Mouse (Mus musculus) midbrain, postnatal 0 days (tissue): ENCODE measurements around the gene Med11. TPM values are rescaled to one million over a fixed set of nuclear protein-coding genes. Genes with fewer than 3 reads are reported as not detected.

Experiments used
- ATAC-seq: fragments of 200-750 bp; cut with Nextera tagmentation; 2 replicates; pipeline ENCODE4 v1.8.0; 2017; ENCODE audit warnings: moderate number of reproducible peaks, mild to moderate bottlenecking, moderate TSS enrichment, moderate library complexity; ENCODE audit not compliant: low FRiP score
- DNase-seq: peaks from one replicate; pipeline ENCODE4 v3.0.0-alpha.2; 2015; ENCODE audit warnings: low spot score
- H3K27ac ChIP-seq: fragments of 300-500 bp; sonication (generic); 2 replicates; pipeline ENCODE4 v1.5.1; 2014; ENCODE audit warnings: low read depth, mild to moderate bottlenecking, low read length, mixed read lengths
- H3K27me3 ChIP-seq: fragments of 300-500 bp; sonication (generic); 2 replicates; pipeline ENCODE4 v1.6.1; 2014; ENCODE audit warnings: low read length, control low read depth, mixed read lengths; ENCODE audit not compliant: insufficient read depth
- H3K36me3 ChIP-seq: fragments of 300-500 bp; sonication (generic); 2 replicates; pipeline ENCODE4 v1.6.1; 2014; ENCODE audit warnings: low read length, control low read depth, mixed read lengths; ENCODE audit not compliant: insufficient read depth
- H3K4me1 ChIP-seq: fragments of 300-500 bp; sonication (generic); 2 replicates; pipeline ENCODE4 v1.6.1; 2014; ENCODE audit warnings: mild to moderate bottlenecking, control low read depth, antibody characterized with exemption, low read length, mixed read lengths; ENCODE audit not compliant: insufficient read depth
- H3K4me2 ChIP-seq: fragments of 300-500 bp; sonication (generic); 2 replicates; pipeline ENCODE4 v1.6.1; 2014; ENCODE audit warnings: low read depth, mild to moderate bottlenecking, low read length, mixed read lengths; ENCODE audit not compliant: poor library complexity, severe bottlenecking
- H3K4me3 ChIP-seq: fragments of 300-500 bp; sonication (generic); 2 replicates; pipeline ENCODE4 v1.5.1; 2014; ENCODE audit warnings: low read depth, mild to moderate bottlenecking, low read length, moderate library complexity
- H3K9ac ChIP-seq: fragments of 300-500 bp; sonication (generic); replicated peaks from 2 replicates; pipeline ENCODE4 v1.6.1; 2014; ENCODE audit warnings: mild to moderate bottlenecking, low read length, moderate library complexity, mixed read lengths; ENCODE audit not compliant: poor library complexity, severe bottlenecking
- H3K9me3 ChIP-seq: fragments of 300-500 bp; sonication (generic); 2 replicates; pipeline ENCODE4 v1.6.1; 2016; ENCODE audit warnings: low read length, control low read depth
- CTCF ChIP-seq: IDR thresholded peaks from 2 replicates; pipeline ENCODE4 v1.5.1; 2016; ENCODE audit warnings: antibody characterized with exemption, mild to moderate bottlenecking
- WGBS: fragments of 180-500 bp; shearing (Covaris S2); extraction: QIAGEN DNeasy Blood & Tissue Kit; methylation state at CpG from one replicate; pipeline ENCODE4 v1.1.7; 2014; 5-methylcytosine and 5-hydroxymethylcytosine counted together
- polyA plus RNA-seq: library from polyadenylated mRNA; unstranded; fragments of >200 nt; fragmentation: Nextera tagmentation; extraction: Ambion mirVana; gene quantifications from 2 replicates; pipeline ENCODE4 v1.2.1, GENCODE M21; 2015
- total RNA-seq: library from RNA; depleted of rRNA; stranded (reverse); fragments of >200 nt; gene quantifications from 2 replicates; pipeline ENCODE4 v1.2.3, GENCODE M21; 2014

Med11 gene
- total and polyA plus RNA-seq, 2 experiments from 2014 or later = 28.2 to 30.1 TPM

GRCm38 (mm10) chr11:70441882-70442281 is 9.8 kb upstream of the Med11 start:
- WGBS = 93% methylated on average over 7 of the region's 7 CpGs
- peaks cover 43% of the 10 kb centered on the region for H3K36me3 ChIP-seq
- no peak for TF ChIP-seq CTCF
- H3K4me3 ChIP-seq = no peak overlapping the region
- no peaks in the 10 kb centered on the region for H3K9me3 ChIP-seq
- ATAC-seq (no peak), DNase-seq (no peak)
- H3K4me1 ChIP-seq = no peaks in the 10 kb centered on the region
- no peak overlapping the region for H3K9ac ChIP-seq
- H3K27me3 ChIP-seq = no peaks in the 10 kb centered on the region
- no peak overlapping the region for H3K27ac ChIP-seq
- H3K4me2 ChIP-seq = no peak overlapping the region

GRCm38 (mm10) chr11:70443964-70444363 is 7.8 kb upstream of the Med11 start:
- DNase-seq = no peak
- Histone ChIP-seq H3K27ac (no peak overlapping the region), H3K4me1 (no peaks in the 10 kb centered on the region), H3K27me3 (no peaks in the 10 kb centered on the region), H3K4me3 (no peak overlapping the region), H3K4me2 (no peak overlapping the region), H3K9ac (no peak overlapping the region), H3K9me3 (no peaks in the 10 kb centered on the region), H3K36me3 (peaks cover 22% of the 10 kb centered on the region)
- ATAC-seq = no peak
- 90% methylated on average over 3 of the region's 3 CpGs for WGBS
- TF ChIP-seq CTCF = no peak

- Histone ChIP-seq H3K4me2 (no peak overlapping the region), H3K27me3 (no peaks in the 10 kb centered on the region), H3K36me3 (peaks cover 15% of the 10 kb centered on the region), H3K4me1 (no peaks in the 10 kb centered on the region), H3K9me3 (no peaks in the 10 kb centered on the region), H3K9ac (no peak overlapping the region), H3K27ac (no peak overlapping the region), H3K4me3 (no peak overlapping the region)
- whole genome bisulfite sequencing = 81% methylated on average over 6 of the region's 6 CpGs
- TF ChIP-seq CTCF = no peak
- ATAC-seq (no peak), DNase-seq (no peak)
These were observed 7.1 kb upstream of the Med11 start for GRCm38 (mm10) chr11:70444667-70445066.

GRCm38 (mm10) chr11:70446756-70447155 is 5.0 kb upstream of the Med11 start:
- DNase-seq (no peak), ATAC-seq (no peak)
- no peaks in the 10 kb centered on the region for H3K27me3 ChIP-seq
- no peak overlapping the region for H3K4me2 ChIP-seq
- H3K36me3 ChIP-seq = no peaks in the 10 kb centered on the region
- H3K27ac ChIP-seq = no peak overlapping the region
- 41% methylated on average over 3 of the region's 3 CpGs for WGBS
- no peaks in the 10 kb centered on the region for H3K9me3 ChIP-seq
- no peak for TF ChIP-seq CTCF
- H3K9ac ChIP-seq = no peak overlapping the region
- H3K4me1 ChIP-seq = no peaks in the 10 kb centered on the region
- H3K4me3 ChIP-seq = no peak overlapping the region

- no peaks in the 10 kb centered on the region for H3K9me3 ChIP-seq
- no peak overlapping the region for H3K4me3 ChIP-seq
- WGBS = 85% methylated on average over 1 of the region's 1 CpGs
- H3K4me2 ChIP-seq = no peak overlapping the region
- H3K4me1 ChIP-seq = no peaks in the 10 kb centered on the region
- no peak overlapping the region for H3K9ac ChIP-seq
- ATAC-seq (no peak), DNase-seq (no peak)
- H3K36me3 ChIP-seq = no peaks in the 10 kb centered on the region
- H3K27me3 ChIP-seq = no peaks in the 10 kb centered on the region
- no peak for TF ChIP-seq CTCF
- H3K27ac ChIP-seq = no peak overlapping the region
These were observed 4.3 kb upstream of the Med11 start for GRCm38 (mm10) chr11:70447373-70447772.

GRCm38 (mm10) chr11:70450926-70451325 is 793 bp upstream of the Med11 start:
- 83% methylated on average over 2 of the region's 2 CpGs for WGBS
- no peak for TF ChIP-seq CTCF
- Histone ChIP-seq H3K4me1 (no peaks in the 10 kb centered on the region; the same call in 1 of the 2 replicates), H3K36me3 (no peaks in the 10 kb centered on the region), H3K9ac (no peak overlapping the region), H3K9me3 (no peaks in the 10 kb centered on the region), H3K27me3 (no peaks in the 10 kb centered on the region), H3K4me2 (no peak overlapping the region), H3K4me3 (no peak overlapping the region), H3K27ac (no peak overlapping the region)
- ATAC-seq (no peak), DNase-seq (no peak)
